Mouse (Mus musculus) heart, postnatal 4 days (tissue): ENCODE measurements around the gene Fhad1. TPM values are rescaled to one million over a fixed set of nuclear protein-coding genes. Genes with fewer than 3 reads are reported as not detected.
"Not testable (repeated sequence)": the region's sequence is repeated elsewhere in the genome, so short reads cannot be mapped to it uniquely, and the experiment has no call there.

Experiments
- DNase-seq: peaks from one replicate; pipeline ENCODE4 v3.0.0; 2021
- total RNA-seq, 2 experiments: library from RNA; stranded (reverse); gene quantifications; 2 replicates each; pipeline ENCODE4 v1.2.3; 2021

The Fhad1 gene
- total RNA-seq, result 1 to 10 TPM; 1.2 to 1.4 TPM

DNA sequence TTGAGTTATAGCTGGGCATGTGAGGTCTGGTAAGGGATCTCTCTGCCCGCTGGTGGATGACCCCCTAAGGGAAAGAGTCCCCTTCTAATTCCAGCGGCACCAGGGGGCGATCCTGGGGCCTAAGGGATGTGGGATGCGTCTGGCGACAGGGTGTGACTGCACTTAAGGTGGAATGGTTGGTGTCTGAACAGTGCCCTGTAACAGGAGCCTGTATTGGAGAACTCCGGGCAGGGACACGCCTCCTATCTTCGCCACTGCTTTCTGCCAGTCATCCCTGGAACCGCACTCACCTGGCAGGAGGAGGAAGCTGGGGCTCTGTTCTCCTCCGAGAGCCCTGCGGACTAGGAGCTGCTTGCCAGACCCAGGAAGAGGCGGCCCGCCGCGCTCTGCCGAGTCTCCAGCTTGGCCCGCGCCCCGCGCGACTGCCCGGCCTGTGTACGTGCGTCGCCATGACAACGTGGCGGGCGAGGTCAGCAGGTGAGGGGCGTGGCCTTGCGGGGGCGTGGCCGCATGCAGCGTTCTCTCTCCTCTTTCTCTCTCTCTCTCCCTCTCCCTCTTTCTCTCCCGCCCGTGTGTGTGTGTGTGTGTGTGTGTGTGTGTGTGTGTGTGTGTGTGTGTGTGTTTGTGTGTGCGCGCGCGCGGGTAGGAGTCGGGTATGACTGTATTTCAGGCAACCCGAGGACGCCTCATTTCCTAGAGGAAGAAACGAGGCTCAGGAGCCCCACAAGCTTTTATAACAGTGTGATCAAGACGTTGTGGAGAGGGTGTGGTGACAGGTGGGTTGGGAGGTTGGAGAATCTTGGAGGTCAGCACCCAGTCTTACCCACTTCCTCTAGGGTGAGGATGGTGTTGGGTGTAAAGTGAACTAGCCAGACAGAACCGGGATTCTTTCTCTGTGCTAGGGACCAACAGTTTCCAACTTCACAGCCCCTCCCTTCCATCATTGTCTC, at the start of gene Fhad1:
Gene Fhad1, minus strand, starts transcription at position 424 of the 950 bp plus-strand sequence.
- peak; percentile 84 for DNase-seq

DNA sequence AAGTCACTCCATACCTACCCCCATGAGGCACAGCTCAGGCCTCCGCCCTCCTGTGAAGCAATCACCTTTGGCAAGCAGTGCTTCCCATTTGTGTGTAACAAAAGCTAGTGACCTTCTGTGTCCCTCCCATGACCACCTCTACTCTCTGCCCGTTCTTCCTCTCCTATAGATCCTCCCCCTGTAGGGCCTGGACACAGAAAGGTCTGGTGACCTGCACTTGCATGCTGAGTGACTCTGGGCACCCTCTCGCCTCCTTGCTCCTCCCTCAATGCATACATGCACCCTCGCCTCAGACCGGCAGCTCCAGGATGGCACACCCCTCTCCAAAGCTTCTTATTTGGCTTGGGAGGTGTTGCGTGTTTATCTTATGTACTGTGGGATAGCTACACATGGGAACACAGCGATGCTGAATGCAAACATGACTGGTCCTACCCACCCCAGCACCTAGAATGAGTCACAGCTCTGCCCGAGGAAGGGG, 48.2 kb upstream of the Fhad1 start:
- DNase-seq, result no peak

DNA sequence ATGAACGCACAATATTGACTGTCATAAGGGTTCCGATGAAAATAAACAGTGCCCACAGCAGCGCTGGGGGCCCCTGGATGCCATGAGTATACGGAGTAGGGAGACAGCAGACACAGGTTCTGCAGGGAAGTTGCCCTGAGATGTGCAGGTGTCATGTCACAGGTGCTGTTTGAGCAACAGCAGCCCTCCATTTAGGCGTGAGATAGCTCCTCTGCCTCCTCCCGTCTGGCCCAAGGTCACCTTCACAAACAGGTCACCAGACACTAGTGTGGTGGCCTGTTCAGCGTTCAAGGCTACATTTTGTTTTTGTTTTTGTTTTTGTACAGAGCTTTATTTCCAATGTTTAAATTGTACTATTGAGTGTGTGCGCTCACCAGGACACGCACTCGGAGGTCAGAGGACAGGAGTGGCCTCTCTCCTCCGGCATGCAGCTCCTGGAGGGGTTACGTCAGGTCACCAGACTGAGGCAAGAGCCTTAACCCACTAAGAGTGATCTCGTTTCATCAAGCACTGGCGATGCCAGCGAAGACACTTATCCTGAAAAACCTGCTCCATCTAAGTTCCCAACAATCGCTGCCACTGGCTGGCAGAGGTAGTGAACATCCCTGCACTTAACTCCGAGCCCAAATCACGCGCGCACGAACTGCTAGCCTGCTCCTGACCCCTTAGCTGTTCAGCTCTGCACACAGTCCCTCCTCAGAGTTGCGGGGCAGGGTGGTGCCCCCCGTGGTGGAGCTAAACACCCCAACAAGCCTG, 46.8 kb upstream of the Fhad1 start:
- DNase-seq, result no peak

DNA sequence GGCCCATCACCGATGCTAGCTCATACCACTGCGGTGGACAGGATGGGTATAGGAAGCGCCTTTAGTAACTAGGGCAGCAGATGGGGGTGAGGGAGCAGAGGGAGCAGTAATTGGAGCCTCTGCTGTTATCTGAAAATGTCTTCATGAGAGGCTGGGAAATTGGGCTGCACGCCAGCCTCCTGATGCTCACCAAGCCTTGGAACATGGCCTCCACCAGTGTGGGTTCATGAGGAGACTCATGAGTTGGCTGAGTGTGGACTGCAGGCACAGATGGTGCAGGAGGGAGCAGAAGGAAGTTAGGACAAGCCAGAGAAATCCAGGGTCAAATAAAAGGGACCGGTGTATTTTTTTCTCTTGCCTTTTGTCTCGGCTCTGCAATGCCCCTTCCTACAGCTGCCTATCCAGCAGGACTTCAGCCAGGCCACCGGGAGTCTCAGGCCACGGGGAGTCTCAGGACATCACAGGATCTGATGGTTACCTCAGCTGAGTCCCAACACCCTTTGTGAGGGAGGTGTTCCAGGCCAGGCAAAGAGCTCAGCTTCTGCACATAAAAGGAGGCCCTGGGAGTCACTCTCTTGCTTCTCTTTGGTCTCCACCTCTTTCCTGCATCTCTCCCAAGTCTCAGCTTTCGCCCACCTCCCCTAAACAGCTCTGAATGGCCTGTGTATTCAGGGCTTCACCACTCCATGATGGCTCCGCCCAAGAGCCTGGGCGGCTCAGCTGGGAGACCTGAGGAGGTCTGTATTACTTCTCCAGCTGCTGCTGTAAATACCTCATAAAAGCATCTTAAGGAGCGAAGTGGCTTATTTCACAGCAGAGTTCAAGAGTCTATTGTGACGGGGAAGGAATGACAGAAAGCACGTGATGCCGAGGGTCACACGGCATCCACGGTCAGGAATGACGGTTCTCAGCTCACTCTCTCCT, 45.8 kb upstream of the Fhad1 start:
- peak; percentile 75 for DNase-seq

DNA sequence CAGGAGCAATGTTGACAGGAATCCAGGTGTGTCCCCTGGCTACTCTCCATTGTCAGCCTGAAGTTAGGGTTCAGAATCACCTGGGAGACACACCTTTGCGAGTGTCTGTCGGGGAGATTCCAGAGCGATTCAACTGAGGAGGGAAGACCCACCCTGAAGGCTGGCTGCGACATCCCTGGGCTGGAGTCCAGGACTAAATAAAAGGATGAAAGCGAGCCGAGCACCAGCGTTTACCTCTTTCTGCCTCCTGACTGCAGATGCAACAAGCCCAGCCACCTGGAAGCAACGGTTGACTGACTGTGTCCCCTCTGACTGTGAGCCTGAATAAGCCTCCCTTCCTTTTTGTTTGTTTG, 44.9 kb upstream of the Fhad1 start:
- DNase-seq, result no peak

DNA sequence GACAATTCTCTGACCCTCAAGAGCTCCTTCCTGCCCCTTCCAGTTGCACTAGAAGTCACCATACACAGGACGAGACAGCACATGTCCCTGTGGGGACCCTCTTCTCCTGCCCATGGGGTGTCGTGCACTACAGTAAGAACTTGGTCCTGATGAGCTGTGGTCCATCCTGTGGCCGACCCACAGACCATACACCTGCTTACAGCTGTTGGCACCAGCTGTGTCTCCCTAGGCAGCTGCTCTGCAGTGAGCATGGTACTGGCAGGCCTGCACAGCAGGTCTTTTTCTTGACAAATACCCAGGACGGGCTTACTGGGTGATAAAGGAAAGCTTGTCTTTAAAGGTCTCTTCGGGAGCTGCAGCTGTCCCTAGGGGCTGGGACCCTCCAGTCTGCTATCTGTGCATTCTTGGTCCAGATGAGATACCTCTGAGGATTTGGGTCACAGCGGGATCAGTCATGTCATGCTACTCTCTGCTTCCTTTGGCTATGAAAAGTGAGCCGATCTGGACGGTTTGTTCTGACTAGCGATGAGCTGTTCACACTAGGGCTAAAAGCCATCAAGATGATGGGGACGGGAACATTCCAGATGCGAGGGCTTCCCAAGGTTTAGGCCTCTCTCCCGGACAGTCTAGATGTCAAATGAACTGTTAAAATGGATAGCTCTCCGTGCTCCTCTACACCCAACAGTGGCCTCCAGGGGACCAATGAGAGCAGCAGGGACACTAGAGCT, 44.4 kb upstream of the Fhad1 start:
- DNase-seq, result no peak

DNA sequence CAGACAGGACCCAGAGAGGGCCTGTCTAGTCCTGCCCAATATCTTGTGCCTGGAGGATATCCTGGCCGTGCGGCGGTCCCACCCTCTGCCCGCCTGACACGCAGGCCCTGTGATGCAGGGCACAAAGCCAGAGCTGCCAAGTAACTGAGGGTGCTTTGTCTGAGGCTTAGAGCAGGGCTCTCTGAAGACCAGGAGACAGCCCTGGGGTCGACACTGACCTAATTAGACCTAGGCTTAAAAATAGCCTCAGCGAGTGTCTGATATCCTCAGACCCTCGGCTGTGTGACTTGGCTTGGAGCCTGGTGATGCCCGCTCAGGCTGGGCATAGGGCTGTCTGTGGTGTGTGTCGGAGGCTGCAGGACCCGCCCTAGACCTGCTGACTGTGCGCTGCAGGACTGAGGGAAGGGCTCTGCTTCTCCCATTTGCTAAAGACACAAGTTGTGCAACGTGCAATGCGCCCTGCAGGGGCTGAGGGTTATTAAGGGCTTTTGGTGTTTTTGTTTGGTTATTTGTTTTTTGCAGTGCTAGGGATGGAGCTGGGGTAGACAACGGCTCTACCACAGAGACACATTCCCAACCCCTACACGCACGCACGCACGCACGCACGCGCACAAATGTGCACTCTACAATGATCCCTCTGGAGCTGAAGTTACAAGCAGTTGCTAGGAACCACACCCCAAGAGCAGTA, 42.8 kb upstream of the Fhad1 start:
- peak; percentile 76 for DNase-seq

DNA sequence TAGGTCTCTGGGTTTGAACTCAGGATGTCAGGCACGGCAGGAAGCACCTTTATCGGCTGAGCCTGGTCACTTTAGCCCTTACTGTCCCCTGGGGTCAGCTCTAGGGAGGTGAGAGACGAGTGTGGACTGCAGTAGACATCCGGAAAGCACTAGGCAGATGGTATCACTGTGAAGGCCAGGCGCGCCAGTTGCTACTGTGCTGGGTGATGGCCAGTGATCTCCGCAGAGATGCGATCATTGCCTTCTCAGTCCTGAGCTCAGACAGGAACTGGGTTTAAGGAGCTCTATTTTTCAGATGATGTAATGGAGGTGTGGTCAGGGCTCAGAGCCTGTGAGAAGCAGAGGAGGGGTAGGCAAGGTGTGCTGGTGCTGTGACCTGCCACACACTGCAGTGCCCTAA, 40.7 kb upstream of the Fhad1 start:
- DNase-seq, result no peak

DNA sequence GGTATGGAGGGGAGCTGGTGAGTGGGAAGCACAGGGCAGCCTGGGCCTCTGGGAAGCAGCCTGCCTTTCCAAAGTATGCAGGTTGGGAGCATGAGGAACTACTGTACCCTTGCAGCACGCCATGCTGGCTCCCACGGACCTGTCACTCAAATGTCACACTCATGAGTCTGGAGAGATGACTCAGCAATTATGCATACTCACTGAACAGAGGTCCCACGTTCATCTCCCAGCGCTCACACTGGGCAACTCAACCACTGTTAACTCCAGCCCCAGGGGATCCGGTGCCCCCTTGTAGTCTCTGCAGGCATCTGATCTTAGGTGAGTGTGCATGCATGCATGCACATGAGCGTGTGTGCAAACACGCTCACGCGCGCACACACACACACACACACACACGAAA, 39.7 kb upstream of the Fhad1 start:
- no peak for DNase-seq

DNA sequence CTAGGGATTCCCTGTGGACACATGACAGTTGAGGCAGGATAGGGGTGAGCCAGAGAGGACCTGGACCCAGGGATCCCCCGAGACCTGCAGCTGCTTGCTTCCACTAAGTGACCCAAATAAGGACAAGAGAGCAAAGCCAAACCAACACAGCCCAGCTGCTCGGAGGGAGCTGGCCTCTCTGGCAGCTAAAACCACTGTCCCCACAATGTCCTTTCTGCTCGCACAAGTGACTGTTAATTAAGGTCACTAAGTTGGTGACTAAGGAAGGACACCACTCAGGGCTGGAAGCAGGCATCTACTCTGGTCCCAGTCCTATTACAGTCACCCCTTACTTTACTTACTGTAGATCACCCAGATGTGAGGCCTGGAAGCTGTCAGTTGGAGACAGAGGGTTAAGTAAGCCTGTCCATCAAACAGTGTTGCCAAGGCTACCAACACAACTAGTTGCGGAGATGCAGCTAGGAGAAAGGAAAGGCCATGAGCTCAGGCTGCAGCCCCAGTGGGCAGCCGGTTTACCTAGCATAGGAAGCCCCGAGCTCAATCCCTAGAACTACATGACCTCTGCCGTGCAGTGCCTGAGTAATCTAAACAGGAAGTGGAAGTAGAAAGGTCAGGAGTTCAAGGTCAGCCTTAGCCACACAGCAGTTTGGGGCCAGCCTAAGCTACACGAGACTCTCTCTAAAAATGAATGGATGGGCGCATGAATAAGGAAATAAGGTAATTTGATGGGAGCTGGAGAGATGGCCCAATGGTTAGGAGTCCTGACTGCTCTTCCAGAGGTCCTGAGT, 39.0 kb upstream of the Fhad1 start:
- DNase-seq, result peak; percentile 43

DNA sequence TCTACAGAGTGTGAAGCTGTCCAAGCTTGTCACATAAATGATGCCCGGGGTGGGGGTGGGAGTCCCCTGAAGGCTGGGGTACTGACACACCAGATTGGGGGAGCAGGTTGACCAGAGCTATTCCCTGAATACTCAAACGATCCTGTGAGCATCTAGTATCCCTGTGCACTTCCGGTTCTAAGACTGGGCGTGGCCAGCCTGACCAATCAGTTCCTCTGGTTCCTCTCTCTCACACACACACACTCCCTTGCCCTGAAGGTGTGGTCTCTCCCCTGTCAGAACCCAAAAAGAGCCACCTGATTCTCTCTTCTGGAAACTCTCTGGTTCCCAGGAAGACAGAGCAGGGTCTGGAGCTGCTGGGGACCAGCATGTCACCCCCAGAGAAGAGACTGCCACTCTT, 38.4 kb upstream of the Fhad1 start:
- DNase-seq, result no peak

DNA sequence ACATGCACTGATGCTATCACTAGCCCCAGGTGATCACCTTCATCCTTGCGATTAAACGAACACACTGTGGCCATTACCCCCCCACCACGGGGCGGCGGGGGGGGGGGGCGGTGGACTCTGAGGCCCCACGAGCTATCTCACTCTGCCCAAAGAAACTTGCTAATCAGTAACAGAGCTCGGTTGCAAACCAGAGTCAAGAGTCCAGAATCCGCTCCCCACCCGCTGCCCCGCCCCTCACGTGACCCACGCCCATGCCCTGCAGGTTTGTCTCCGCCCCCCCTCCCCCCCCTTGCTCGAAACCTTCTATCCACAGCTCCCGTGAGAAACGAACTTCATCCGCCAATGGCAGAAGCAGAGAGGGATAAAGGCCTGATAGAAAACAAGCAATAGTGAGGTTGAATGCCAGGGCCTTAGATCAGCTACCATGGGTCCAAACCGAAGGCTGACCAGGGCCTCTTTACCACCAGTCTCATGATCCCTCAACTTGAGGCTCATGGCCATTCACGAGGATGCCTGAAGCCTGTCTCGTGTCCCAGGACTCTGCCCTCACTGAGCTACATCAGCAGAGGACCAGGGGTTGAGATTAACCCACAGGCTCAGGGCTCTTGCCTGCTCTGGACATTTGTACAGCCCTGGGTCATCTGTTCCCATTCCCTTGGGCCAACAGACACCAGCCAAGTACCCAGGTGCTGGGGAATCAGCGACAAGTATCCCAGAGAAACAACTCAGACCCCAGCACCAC, 37.7 kb upstream of the Fhad1 start:
- DNase-seq, result no peak

DNA sequence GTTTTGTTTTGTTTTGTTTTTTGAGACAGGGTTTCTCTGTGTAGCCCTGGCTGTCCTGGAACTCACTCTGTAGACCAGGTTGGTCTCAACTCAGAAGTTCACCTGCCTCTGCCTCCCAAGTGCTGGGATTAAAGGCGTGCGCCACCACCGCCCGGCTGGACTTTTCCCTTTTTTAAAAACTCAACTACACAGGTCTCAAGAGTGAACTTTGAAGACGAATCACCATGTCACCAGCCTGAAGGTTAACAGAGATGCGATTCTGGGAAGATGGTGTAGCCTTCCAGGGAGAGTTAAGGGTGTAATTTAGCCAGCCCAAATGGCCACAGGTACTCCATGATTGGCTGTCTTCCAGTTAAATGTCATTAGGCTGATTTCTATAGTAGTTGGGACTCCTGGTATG, 37.0 kb upstream of the Fhad1 start:
- DNase-seq, result not testable (repeated sequence)

DNA sequence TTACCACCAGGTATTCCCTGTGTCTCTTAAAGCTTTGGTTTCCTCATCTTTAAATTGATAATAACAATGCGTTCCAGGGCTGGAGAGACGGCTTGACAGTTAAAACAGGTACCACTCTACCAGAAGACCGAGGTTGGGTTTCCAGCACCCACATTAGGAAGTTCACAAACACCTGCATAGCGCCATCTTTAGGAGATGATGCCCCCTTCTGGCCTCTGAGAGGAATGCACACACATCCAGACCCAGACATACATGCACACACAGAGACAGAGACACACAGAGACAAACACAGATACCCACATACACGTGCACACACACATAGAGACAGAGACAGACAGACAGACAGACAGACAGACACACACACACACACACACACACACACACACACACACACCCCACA, 35.1 kb upstream of the Fhad1 start:
- DNase-seq, result no peak

DNA sequence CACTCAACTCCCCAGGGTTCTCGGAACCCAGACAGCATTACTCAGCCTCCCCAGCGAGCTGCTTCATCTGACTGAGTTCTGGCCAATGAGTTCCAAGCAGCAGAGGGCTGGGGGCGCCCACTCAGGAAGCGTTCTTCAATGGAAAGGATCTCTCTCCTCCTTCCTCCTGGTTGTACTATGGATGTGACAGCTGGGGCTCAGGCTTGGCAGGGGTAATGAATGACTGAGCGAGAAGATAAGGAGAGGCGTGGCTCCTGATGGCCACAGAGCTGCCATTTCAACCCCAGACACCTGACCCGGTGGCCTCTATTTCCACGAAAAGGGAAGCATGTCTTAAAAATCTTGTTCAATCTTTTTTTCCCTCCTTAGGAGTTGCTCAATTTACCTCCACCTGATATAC, 33.5 kb upstream of the Fhad1 start:
- no peak for DNase-seq

DNA sequence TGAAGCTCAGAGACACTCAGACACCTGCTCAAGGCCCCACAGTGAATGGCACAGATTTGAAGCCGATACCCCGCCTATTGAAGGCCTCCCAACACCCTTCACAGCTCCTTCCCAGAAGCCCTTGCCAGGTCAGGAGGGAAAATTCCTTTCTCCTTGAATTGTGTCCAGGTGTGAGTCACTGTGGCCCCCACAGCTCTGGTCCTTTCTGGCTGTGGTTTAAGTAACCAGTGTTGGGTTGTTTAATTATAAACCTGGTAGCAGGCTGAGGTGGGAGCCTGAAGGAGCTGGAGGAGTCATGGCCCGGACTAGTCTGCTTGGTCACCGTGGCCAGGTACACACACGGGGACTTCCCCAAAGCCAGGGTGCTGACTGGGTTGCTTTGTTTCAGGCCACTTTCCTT, 32.1 kb upstream of the Fhad1 start:
- no peak for DNase-seq

DNA sequence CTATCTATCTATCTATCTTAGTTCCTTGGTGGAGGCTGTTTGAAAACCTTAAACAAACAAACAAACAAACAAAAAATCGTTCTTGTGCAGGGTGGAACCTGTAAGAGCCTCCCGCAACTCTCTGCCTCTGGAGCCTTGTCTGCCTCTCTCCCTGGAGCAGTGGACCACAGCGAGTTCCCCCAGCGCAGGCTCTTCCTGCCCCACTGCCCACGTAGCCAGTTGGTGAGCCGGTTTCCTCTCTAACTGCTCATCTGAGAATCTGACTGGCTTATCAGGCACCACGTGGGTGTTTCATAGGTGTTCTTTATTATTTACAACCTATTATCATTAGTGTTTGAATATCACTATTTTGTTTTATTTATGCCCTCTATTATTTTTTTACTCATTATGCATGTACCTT, 31.6 kb upstream of the Fhad1 start:
- DNase-seq, result no peak

DNA sequence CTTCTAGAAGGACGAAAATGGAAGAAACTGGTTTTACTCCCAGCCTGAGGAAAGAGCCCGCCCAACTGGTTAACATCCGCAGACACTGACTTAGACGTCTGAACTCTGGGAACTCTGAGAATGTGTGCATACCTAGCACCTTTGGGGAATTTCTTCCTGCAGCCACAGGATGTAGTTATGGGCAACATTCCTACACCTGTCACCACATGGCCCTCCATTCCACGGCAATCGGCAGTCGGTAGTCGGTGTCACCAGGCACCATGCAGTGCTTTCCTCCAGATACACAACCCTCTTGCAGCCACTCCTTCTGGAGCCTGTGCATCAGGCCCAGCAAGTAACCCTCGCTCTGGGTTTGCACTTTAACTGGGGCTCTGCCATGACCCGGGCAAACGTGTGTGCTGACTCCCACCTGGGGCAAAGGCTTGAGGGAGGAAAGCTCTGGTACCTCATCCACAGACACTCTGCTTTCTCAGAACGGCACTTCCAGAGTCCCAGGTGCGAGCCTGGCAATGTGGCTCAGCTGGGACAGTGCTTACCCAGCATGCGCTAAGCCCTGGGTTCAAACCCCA, 30.8 kb upstream of the Fhad1 start:
- no peak for DNase-seq

DNA sequence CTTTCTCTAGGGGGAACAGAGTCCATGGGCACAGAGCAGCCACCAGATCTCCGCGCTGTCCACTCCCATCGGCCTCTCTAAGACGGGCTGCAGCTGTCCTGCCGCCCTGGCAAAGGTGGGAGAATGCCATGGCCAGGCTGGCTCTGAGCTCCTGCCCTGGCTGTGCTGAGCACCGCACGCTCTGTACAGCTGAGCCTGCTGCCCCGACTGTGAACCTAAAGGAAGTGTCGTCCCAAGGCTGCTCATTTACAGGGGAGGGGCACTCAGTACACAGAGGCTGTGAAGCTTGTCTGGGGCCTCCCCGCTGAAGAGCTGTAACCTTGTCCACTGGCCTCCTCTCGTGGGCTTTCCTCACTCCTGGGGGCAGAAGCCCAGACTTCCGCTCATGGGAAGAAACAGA, 29.6 kb upstream of the Fhad1 start:
- no peak for DNase-seq
